Mouse (Mus musculus) kidney, adult 2 months (tissue): ENCODE data around the gene Pitpnm1.

ENCODE experiments used
- CTCF ChIP-seq: fragments of 200-500 bp; conservative IDR thresholded peaks from 2 replicates; pipeline ENCODE4 v1.5.1; 2011; ENCODE audit warnings: low read depth, mild to moderate bottlenecking, control low read depth, low read length, moderate library complexity, mixed read lengths; ENCODE audit not compliant: insufficient read depth, insufficient read length
- POLR2A ChIP-seq: fragments of 200-500 bp; IDR thresholded peaks from one replicate; pipeline ENCODE4 v1.6.1; 2011; ENCODE audit warnings: low read depth, low read length, control low read depth

GRCm38 (mm10) chr19:4057389-4057788 is 42.4 kb upstream of the Pitpnm1 start:
- TF ChIP-seq CTCF = no peak
- no peak for TF ChIP-seq POLR2A
